Mouse (Mus musculus): ENCODE data around the gene Adam12. TPM values are rescaled to one million over a fixed set of nuclear protein-coding genes. Genes with fewer than 3 reads are reported as not detected.

Gene Adam12
- polyA plus RNA-seq, 1 experiment = 1.5 TPM

DNA sequence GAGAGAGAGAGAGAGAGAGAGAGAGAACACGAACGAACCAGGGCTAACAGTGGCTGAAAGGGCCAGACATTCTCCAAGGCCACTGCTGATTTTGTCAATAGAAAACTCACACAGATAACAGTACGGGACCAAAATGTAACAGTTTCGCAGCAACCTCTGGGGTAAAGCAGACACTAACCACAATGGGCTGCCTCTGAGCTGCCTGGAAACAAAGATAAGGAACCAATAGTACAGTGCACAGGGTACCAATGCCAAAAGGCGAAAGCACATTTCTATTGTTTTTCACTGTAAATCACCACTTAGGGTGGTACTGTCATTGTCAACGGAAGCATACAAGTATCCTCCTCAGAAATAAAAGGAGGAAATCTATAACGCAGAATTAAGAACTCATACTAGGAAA, 72.3 kb downstream of the Adam12 start:
- no peak overlapping the region for H3K9ac ChIP-seq (ENCODE audit: low read depth, poor library complexity, severe bottlenecking)
- H3K27ac ChIP-seq (ENCODE audit: insufficient read depth, low read length) = no peak overlapping the region
- H3K36me3 ChIP-seq (ENCODE audit: control insufficient read depth, insufficient read depth, low read length, poor library complexity, severe bottlenecking) = no peaks in the 10 kb centered on the region
- H3K27me3 ChIP-seq (ENCODE audit: control insufficient read depth, insufficient read depth, low read length, poor library complexity, severe bottlenecking) = no peaks in the 10 kb centered on the region; the same call in 1 of the 2 replicates
- no peaks in the 10 kb centered on the region for H3K9me3 ChIP-seq (replicated peaks; ENCODE audit: control insufficient read depth, insufficient read depth, low read length, poor library complexity, severe bottlenecking)
- H3K4me1 ChIP-seq (ENCODE audit: control insufficient read depth, insufficient read depth, low read length) = no peaks in the 10 kb centered on the region
- H3K4me3 ChIP-seq (ENCODE audit: low read depth, low read length) = no peak overlapping the region
- TF ChIP-seq POLR2A (IDR thresholded peaks at IDR 0.05; ENCODE audit: insufficient read depth, low read length) = no peak
- no peak for TF ChIP-seq CTCF (IDR thresholded peaks at IDR 0.05; ENCODE audit: low read depth, low read length)
- no peak for TF ChIP-seq EP300 (IDR thresholded peaks at IDR 0.05; ENCODE audit: insufficient read depth, low read depth, low read length)

- H3K4me1 ChIP-seq (ENCODE audit: control insufficient read depth, insufficient read depth, low read length) = no peaks in the 10 kb centered on the region
- no peaks in the 10 kb centered on the region for H3K27me3 ChIP-seq (ENCODE audit: control insufficient read depth, insufficient read depth, low read length, poor library complexity, severe bottlenecking)
- no peak overlapping the region for H3K4me3 ChIP-seq (ENCODE audit: low read depth, low read length)
- no peaks in the 10 kb centered on the region for H3K9me3 ChIP-seq (replicated peaks; ENCODE audit: control insufficient read depth, insufficient read depth, low read length, poor library complexity, severe bottlenecking)
- TF ChIP-seq CTCF (IDR thresholded peaks at IDR 0.05; ENCODE audit: low read depth, low read length) = no peak
- no peak for TF ChIP-seq POLR2A (IDR thresholded peaks at IDR 0.05; ENCODE audit: insufficient read depth, low read length)
- no peak for TF ChIP-seq EP300 (IDR thresholded peaks at IDR 0.05; ENCODE audit: insufficient read depth, low read depth, low read length)
- no peaks in the 10 kb centered on the region for H3K36me3 ChIP-seq (ENCODE audit: control insufficient read depth, insufficient read depth, low read length, poor library complexity, severe bottlenecking)
- no peak overlapping the region for H3K9ac ChIP-seq (ENCODE audit: low read depth, poor library complexity, severe bottlenecking)
- no peak overlapping the region for H3K27ac ChIP-seq (ENCODE audit: insufficient read depth, low read length)
Observed at GRCm38 (mm10) chr7:134151330-134151729, 80.6 kb downstream of the Adam12 start.

GRCm38 (mm10) chr7:134150305-134150704, 81.6 kb downstream of the Adam12 start:
- H3K27me3 ChIP-seq (ENCODE audit: control insufficient read depth, insufficient read depth, low read length, poor library complexity, severe bottlenecking) = no peaks in the 10 kb centered on the region
- no peaks in the 10 kb centered on the region for H3K9me3 ChIP-seq (replicated peaks; ENCODE audit: control insufficient read depth, insufficient read depth, low read length, poor library complexity, severe bottlenecking)
- H3K4me1 ChIP-seq (ENCODE audit: control insufficient read depth, insufficient read depth, low read length) = no peaks in the 10 kb centered on the region
- H3K27ac ChIP-seq (ENCODE audit: insufficient read depth, low read length) = no peak overlapping the region
- no peaks in the 10 kb centered on the region for H3K36me3 ChIP-seq (ENCODE audit: control insufficient read depth, insufficient read depth, low read length, poor library complexity, severe bottlenecking)
- H3K4me3 ChIP-seq (ENCODE audit: low read depth, low read length) = no peak overlapping the region
- TF ChIP-seq EP300 (IDR thresholded peaks at IDR 0.05; ENCODE audit: insufficient read depth, low read depth, low read length) (no peak), POLR2A (IDR thresholded peaks at IDR 0.05; ENCODE audit: insufficient read depth, low read length) (no peak), CTCF (IDR thresholded peaks at IDR 0.05; ENCODE audit: low read depth, low read length) (no peak)
- no peak overlapping the region for H3K9ac ChIP-seq (ENCODE audit: low read depth, poor library complexity, severe bottlenecking)

DNA sequence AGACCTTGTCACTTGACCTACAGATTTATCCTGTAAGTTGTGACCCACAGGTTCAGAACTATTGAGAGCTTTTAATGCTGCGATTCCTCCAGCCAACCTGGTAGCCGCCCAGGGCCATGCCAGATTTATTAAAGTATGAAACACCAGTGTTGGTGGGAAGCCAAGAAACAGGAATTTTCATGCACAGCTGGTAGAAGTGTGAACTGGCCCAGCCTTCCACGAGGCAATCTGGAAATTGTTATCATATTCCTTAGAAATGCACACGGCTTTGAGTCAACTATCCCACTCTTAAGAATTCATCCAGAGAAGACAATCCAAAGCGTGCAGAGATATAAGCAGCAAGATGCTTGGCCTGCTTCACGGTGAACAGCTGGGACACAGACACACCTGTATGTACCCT, 82.6 kb downstream of the Adam12 start:
- H3K27me3 ChIP-seq (ENCODE audit: control insufficient read depth, insufficient read depth, low read length, poor library complexity, severe bottlenecking) = no peaks in the 10 kb centered on the region
- H3K27ac ChIP-seq (ENCODE audit: insufficient read depth, low read length) = no peak overlapping the region
- no peaks in the 10 kb centered on the region for H3K4me1 ChIP-seq (ENCODE audit: control insufficient read depth, insufficient read depth, low read length)
- TF ChIP-seq POLR2A (IDR thresholded peaks at IDR 0.05; ENCODE audit: insufficient read depth, low read length) = no peak
- no peak for TF ChIP-seq CTCF (IDR thresholded peaks at IDR 0.05; ENCODE audit: low read depth, low read length)
- TF ChIP-seq EP300 (IDR thresholded peaks at IDR 0.05; ENCODE audit: insufficient read depth, low read depth, low read length) = no peak
- H3K36me3 ChIP-seq (ENCODE audit: control insufficient read depth, insufficient read depth, low read length, poor library complexity, severe bottlenecking) = no peaks in the 10 kb centered on the region
- H3K9me3 ChIP-seq (replicated peaks; ENCODE audit: control insufficient read depth, insufficient read depth, low read length, poor library complexity, severe bottlenecking) = no peaks in the 10 kb centered on the region
- H3K4me3 ChIP-seq (ENCODE audit: low read depth, low read length) = no peak overlapping the region
- no peak overlapping the region for H3K9ac ChIP-seq (ENCODE audit: low read depth, poor library complexity, severe bottlenecking)

- no peaks in the 10 kb centered on the region for H3K36me3 ChIP-seq (ENCODE audit: control insufficient read depth, insufficient read depth, low read length, poor library complexity, severe bottlenecking)
- H3K9ac ChIP-seq (ENCODE audit: low read depth, poor library complexity, severe bottlenecking) = no peak overlapping the region
- no peaks in the 10 kb centered on the region for H3K4me1 ChIP-seq (ENCODE audit: control insufficient read depth, insufficient read depth, low read length)
- no peaks in the 10 kb centered on the region for H3K27me3 ChIP-seq (ENCODE audit: control insufficient read depth, insufficient read depth, low read length, poor library complexity, severe bottlenecking)
- no peak overlapping the region for H3K4me3 ChIP-seq (ENCODE audit: low read depth, low read length)
- TF ChIP-seq EP300 (IDR thresholded peaks at IDR 0.05; ENCODE audit: insufficient read depth, low read depth, low read length) (no peak), POLR2A (IDR thresholded peaks at IDR 0.05; ENCODE audit: insufficient read depth, low read length) (no peak), CTCF (IDR thresholded peaks at IDR 0.05; ENCODE audit: low read depth, low read length) (no peak)
- H3K9me3 ChIP-seq (replicated peaks; ENCODE audit: control insufficient read depth, insufficient read depth, low read length, poor library complexity, severe bottlenecking) = no peaks in the 10 kb centered on the region
- no peak overlapping the region for H3K27ac ChIP-seq (ENCODE audit: insufficient read depth, low read length)
Observed at GRCm38 (mm10) chr7:134147561-134147960, 84.4 kb downstream of the Adam12 start.

DNA sequence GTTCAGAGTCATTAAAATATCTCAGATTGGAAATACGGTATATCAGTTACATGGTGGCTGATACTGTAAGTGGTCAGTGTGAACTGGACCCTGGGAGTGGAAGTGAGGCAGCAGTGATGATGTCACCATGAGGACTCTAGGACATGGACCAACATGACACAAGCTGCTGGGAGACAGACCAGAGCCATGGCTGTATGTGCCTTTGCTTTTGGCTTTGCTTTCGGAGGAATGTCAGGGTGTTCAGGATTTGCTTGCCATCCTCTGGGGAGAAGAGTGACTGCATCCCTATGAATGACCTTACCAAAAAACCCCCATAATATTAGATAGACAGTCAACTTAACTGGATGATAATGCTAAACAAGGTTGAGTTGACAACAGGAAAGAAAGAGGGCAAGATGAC, 85.1 kb downstream of the Adam12 start:
- H3K27ac ChIP-seq (ENCODE audit: insufficient read depth, low read length) = no peak overlapping the region
- H3K9me3 ChIP-seq (replicated peaks; ENCODE audit: control insufficient read depth, insufficient read depth, low read length, poor library complexity, severe bottlenecking) = no peaks in the 10 kb centered on the region
- H3K4me1 ChIP-seq (ENCODE audit: control insufficient read depth, insufficient read depth, low read length) = no peaks in the 10 kb centered on the region
- TF ChIP-seq EP300 (IDR thresholded peaks at IDR 0.05; ENCODE audit: insufficient read depth, low read depth, low read length) (no peak), CTCF (IDR thresholded peaks at IDR 0.05; ENCODE audit: low read depth, low read length) (no peak), POLR2A (IDR thresholded peaks at IDR 0.05; ENCODE audit: insufficient read depth, low read length) (no peak)
- H3K9ac ChIP-seq (ENCODE audit: low read depth, poor library complexity, severe bottlenecking) = no peak overlapping the region
- H3K27me3 ChIP-seq (ENCODE audit: control insufficient read depth, insufficient read depth, low read length, poor library complexity, severe bottlenecking) = no peaks in the 10 kb centered on the region
- no peaks in the 10 kb centered on the region for H3K36me3 ChIP-seq (ENCODE audit: control insufficient read depth, insufficient read depth, low read length, poor library complexity, severe bottlenecking)
- H3K4me3 ChIP-seq (ENCODE audit: low read depth, low read length) = no peak overlapping the region

All from ES-Bruce4 (cell line).